Mouse (Mus musculus) CH12.LX (cell line): ENCODE data around the gene Sh3bp5.

ENCODE experiments used
- CTCF ChIP-seq, 2 experiments: IDR thresholded peaks in 1 of 2; conservative IDR thresholded peaks in 1 of 2; 2 replicates each; pipeline ENCODE4 v1.5.1; 2011 to 2012; ENCODE audit warnings: low read depth in 2 of 2, low read length in 2 of 2, improper control_type of control experiment in 1 of 2, inconsistent platforms in 1 of 2, mild to moderate bottlenecking in 1 of 2, moderate library complexity in 1 of 2
- ELF1 ChIP-seq: IDR thresholded peaks from 2 replicates; pipeline ENCODE4 v1.6.1; 2014; ENCODE audit warnings: low read depth, mild to moderate bottlenecking, inconsistent platforms, low read length, improper control_type of control experiment
- JUND ChIP-seq: conservative IDR thresholded peaks from 2 replicates; pipeline ENCODE4 v1.6.1; 2011; ENCODE audit warnings: low read depth, low read length, improper control_type of control experiment
- KAT2A ChIP-seq: IDR thresholded peaks from 2 replicates; pipeline ENCODE4 v1.6.1; 2012; ENCODE audit warnings: low read length, improper control_type of control experiment, inconsistent platforms; ENCODE audit not compliant: insufficient replicate concordance
- NELFE ChIP-seq: IDR thresholded peaks from 2 replicates; pipeline ENCODE4 v1.6.1; 2011; ENCODE audit warnings: low read depth, low read length, improper control_type of control experiment
- POLR2A ChIP-seq: IDR thresholded peaks from 2 replicates; pipeline ENCODE4 v1.6.1; 2011; ENCODE audit warnings: low read depth, mild to moderate bottlenecking, improper control_type of control experiment, low read length
- TCF12 ChIP-seq: IDR thresholded peaks from 2 replicates; pipeline ENCODE4 v1.6.1; 2014; ENCODE audit warnings: low read depth, mild to moderate bottlenecking, inconsistent platforms, low read length, improper control_type of control experiment
- USF2 ChIP-seq: conservative IDR thresholded peaks from 2 replicates; pipeline ENCODE4 v1.6.1; 2011; ENCODE audit warnings: low read depth, low read length, improper control_type of control experiment
- ZMIZ1 ChIP-seq: IDR thresholded peaks from 2 replicates; pipeline ENCODE4 v1.6.1; 2012; ENCODE audit warnings: low read depth, mild to moderate bottlenecking, inconsistent platforms, low read length, improper control_type of control experiment

- no peak for TF ChIP-seq ELF1
- TF ChIP-seq TCF12 = no peak
- TF ChIP-seq CTCF (conservative IDR thresholded peaks at IDR 0.05 in 1 of 2, IDR thresholded peaks at IDR 0.05 in 1 of 2; ENCODE audit: low read depth in 2 of 2, low read length in 2 of 2) = peak; percentile 26 to 33; a peak in 3 of 4 replicates
- no peak for TF ChIP-seq NELFE
- TF ChIP-seq POLR2A = no peak
- no peak for TF ChIP-seq KAT2A
- TF ChIP-seq ZMIZ1 = no peak
- no peak for TF ChIP-seq USF2
- no peak for TF ChIP-seq JUND
These were observed 19.1 kb upstream of the Sh3bp5 start for GRCm38 (mm10) chr14:31454849-31455566.
